Mouse (Mus musculus) heart, postnatal 0 days (tissue): ENCODE results near the gene Abhd2.

ENCODE experiments used
- CTCF ChIP-seq: IDR thresholded peaks from 2 replicates; pipeline ENCODE4 v1.5.1; 2016; ENCODE audit warnings: antibody characterized with exemption, control low read depth, low read depth
- EP300 ChIP-seq: IDR thresholded peaks from 2 replicates; pipeline ENCODE4 v1.6.1; 2016; ENCODE audit warnings: antibody characterized with exemption, low read depth

GRCm38 (mm10) chr7:79393924-79394323 lies 120.9 kb downstream of the Abhd2 start:
- no peak for TF ChIP-seq CTCF
- no peak for TF ChIP-seq EP300
